Mouse (Mus musculus): ENCODE data around the gene Gm9964. TPM values are rescaled to one million over a fixed set of nuclear protein-coding genes. Genes with fewer than 3 reads are reported as not detected.
A peak's percentile ranks its signal among the peaks of the same experiment; 100 is the strongest.
"Not testable (repeated sequence)": the region's sequence is repeated elsewhere in the genome, so short reads cannot be mapped to it uniquely, and the experiment has no call there.

Gm9964 gene
- polyA plus RNA-seq, 1 experiment from 2014 or later = not detected

DNA sequence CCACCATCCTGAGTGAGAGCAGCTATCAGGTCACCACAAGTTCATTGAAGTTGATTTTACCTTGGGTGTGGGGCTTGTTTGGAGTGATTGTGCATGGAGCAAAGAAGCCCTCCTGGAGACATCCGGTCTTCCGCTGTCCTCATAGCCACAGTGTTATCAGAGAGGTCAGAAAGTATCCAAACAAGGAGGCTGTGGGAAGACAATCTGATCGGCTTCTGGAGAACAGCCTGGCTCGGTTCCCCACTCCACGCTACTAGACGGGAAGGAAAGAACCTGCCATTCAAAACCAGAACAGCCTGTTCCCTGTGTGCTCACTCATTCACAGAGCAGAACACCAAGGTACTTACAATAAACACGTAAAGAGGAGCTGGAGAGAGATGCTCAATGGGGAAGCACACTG lies 23.1 kb upstream of the Gm9964 start:
- Histone ChIP-seq H3K4me1 (replicated peaks) (peaks cover 13% of the 10 kb centered on the region; the same call in 1 of the 2 replicates), H3K27ac (replicated peaks) (no peak overlapping the region), H3K4me3 (no peak overlapping the region), H3K27me3 (no peaks in the 10 kb centered on the region), H3K36me3 (no peaks in the 10 kb centered on the region), H3K4me2 (no peak overlapping the region), H3K9ac (no peak overlapping the region), H3K9me3 (no peaks in the 10 kb centered on the region)
- 93% methylated on average over 7 of the region's 7 CpGs for WGBS
- no peak for ATAC-seq (ENCODE audit: low read depth)

GRCm38 (mm10) chr11:79316807-79317345 lies 20.2 kb upstream of the Gm9964 start:
- WGBS = 75% methylated on average over 8 of the region's 8 CpGs
- H3K4me2 ChIP-seq = no peak overlapping the region

GRCm38 (mm10) chr11:79310467-79310866 lies 13.8 kb upstream of the Gm9964 start:
- H3K9me3 ChIP-seq = no peaks in the 10 kb centered on the region
- H3K4me1 ChIP-seq (replicated peaks) = peaks cover 22% of the 10 kb centered on the region
- 87% methylated on average over 5 of the region's 5 CpGs for WGBS
- H3K4me3 ChIP-seq = no peak overlapping the region
- no peak overlapping the region for H3K9ac ChIP-seq
- H3K36me3 ChIP-seq = no peaks in the 10 kb centered on the region
- ATAC-seq (ENCODE audit: low read depth) = no peak
- no peak overlapping the region for H3K27ac ChIP-seq (replicated peaks)
- H3K4me2 ChIP-seq = no peak overlapping the region
- H3K27me3 ChIP-seq = no peaks in the 10 kb centered on the region

More at GRCm38 (mm10) chr11:79316807-79317345, 20.2 kb upstream of the Gm9964 start:
- Histone ChIP-seq H3K36me3 (no peaks in the 10 kb centered on the region), H3K4me3 (no peak overlapping the region), H3K4me1 (replicated peaks) (peaks cover 13% of the 10 kb centered on the region; the same call in 1 of the 2 replicates), H3K9me3 (no peaks in the 10 kb centered on the region), H3K27me3 (no peaks in the 10 kb centered on the region), H3K27ac (replicated peaks) (no peak overlapping the region), H3K9ac (no peak overlapping the region)
- no peak for ATAC-seq (ENCODE audit: low read depth)

- no peaks in the 10 kb centered on the region for H3K36me3 ChIP-seq
- WGBS = 32% methylated on average over 9 of the region's 9 CpGs
- no peaks in the 10 kb centered on the region for H3K27me3 ChIP-seq
- peaks cover 22% of the 10 kb centered on the region for H3K4me1 ChIP-seq (replicated peaks)
- H3K4me2 ChIP-seq = no peak overlapping the region
- ATAC-seq (ENCODE audit: low read depth) = no peak
- no peak overlapping the region for H3K4me3 ChIP-seq
- peak overlapping the region; percentile 66 for H3K27ac ChIP-seq (replicated peaks)
- H3K9ac ChIP-seq = no peak overlapping the region
- H3K9me3 ChIP-seq = no peaks in the 10 kb centered on the region
Measured at GRCm38 (mm10) chr11:79307560-79308200, 11.0 kb upstream of the Gm9964 start.

GRCm38 (mm10) chr11:79306996-79307395 lies 10.3 kb upstream of the Gm9964 start:
- Histone ChIP-seq H3K27ac (replicated peaks) (peak overlapping the region; percentile 66), H3K9ac (peak overlapping the region; percentile 27; the same call in 1 of the 2 replicates), H3K4me3 (no peak overlapping the region), H3K9me3 (no peaks in the 10 kb centered on the region), H3K4me2 (peak overlapping the region; percentile 3; the same call in 1 of the 2 replicates), H3K27me3 (no peaks in the 10 kb centered on the region), H3K36me3 (no peaks in the 10 kb centered on the region), H3K4me1 (replicated peaks) (peaks cover 22% of the 10 kb centered on the region)
- ATAC-seq (ENCODE audit: low read depth) = peak; percentile 71; the same call in 1 of the 2 replicates
- 3% methylated on average over 10 of the region's 10 CpGs for WGBS

DNA sequence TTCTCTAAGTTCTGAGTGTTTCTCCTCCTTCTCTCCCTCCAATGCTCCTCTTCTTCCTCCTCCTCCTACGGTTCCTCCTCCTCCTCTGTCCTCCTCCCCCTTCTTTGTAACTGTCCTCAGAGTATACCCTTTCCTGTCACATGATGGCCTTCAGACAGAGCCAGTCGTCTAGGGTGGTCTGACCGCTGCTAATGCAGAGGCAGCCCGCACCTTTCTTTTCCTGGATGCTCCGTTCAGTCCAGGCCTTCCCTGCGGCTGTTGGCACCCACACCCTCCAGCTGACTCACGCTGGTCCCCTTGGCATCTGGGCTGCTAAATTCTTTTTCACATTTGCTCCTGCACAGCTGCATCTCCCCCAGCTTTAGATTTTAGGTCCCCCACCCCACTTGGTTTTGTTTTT lies 9.8 kb upstream of the Gm9964 start:
- WGBS = 10% methylated on average over 7 of the region's 7 CpGs
- Histone ChIP-seq H3K4me3 (no peak overlapping the region), H3K27me3 (no peaks in the 10 kb centered on the region), H3K27ac (replicated peaks) (peak overlapping the region; percentile 66), H3K36me3 (no peaks in the 10 kb centered on the region), H3K9ac (no peak overlapping the region), H3K4me2 (peak overlapping the region; percentile 3; the same call in 1 of the 2 replicates), H3K9me3 (no peaks in the 10 kb centered on the region), H3K4me1 (replicated peaks) (peaks cover 22% of the 10 kb centered on the region)
- ATAC-seq (ENCODE audit: low read depth) = no peak

DNA sequence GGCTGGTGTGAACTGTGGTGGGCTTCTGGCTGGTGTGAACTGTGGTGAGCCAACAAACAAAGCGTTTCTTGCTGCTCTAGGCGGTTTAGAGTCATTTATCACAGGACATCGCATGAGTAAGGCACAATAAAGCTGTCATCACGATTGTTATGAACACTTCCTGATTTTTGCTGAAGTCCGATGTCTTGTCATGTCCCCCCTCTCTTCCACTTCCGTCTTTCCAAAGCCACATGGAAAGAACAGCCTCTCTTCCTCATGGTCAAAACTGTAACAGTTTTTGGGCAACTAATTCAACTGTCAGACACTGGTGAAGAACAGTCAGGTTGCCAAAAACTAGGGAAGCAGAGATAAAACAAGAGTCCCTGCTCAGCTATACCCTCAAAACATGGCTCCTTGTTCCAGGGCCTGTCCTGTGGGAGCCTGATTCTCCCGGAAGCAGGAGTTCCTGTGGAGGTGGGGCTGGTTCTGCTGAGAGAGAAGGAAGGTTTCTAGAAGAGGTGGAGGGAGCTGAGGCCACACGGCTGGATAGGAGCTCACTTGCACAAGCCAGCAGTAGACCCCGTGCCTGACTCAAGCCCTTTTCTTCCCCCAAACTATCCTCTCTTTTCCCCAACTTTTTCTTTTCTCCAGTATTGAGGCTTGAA lies 9.1 kb upstream of the Gm9964 start:
- 76% methylated on average over 9 of the region's 9 CpGs for WGBS
- Histone ChIP-seq H3K4me1 (replicated peaks) (peaks cover 22% of the 10 kb centered on the region), H3K27ac (replicated peaks) (peak overlapping the region; percentile 66)

DNA sequence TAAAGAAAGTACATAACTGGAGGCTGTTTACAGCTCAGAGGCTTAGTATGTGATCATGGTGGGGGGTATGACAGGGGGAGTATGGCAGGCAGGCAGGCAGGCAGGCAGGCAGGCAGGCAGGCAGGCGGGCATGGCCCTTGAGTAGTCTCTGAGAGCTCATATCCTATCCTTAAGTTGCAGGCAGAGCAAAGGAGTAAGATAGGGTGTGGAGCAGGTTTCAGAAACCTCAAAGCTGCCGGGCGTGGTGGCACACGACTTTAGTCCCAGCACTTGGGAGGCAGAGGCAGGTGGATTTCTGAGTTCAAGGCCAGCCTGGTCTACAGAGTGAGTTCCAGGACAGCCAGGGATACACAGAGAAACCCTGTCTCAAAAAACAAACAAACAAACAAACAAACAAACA lies 7.5 kb upstream of the Gm9964 start:
- H3K27ac ChIP-seq (replicated peaks); H3K9me3 ChIP-seq; H3K9ac ChIP-seq; H3K4me2 ChIP-seq; H3K27me3 ChIP-seq; ATAC-seq (ENCODE audit: low read depth); H3K4me3 ChIP-seq; H3K36me3 ChIP-seq: not testable (repeated sequence)
- peaks cover 22% of the 10 kb centered on the region for H3K4me1 ChIP-seq (replicated peaks)
- 84% methylated on average over 4 of the region's 4 CpGs for WGBS

More for the DNA sequence above, 9.1 kb upstream of the Gm9964 start:
- Histone ChIP-seq H3K9ac (no peak overlapping the region), H3K27me3 (no peaks in the 10 kb centered on the region), H3K4me2 (no peak overlapping the region), H3K4me3 (no peak overlapping the region), H3K36me3 (no peaks in the 10 kb centered on the region), H3K9me3 (no peaks in the 10 kb centered on the region)
- no peak for ATAC-seq (ENCODE audit: low read depth)

DNA sequence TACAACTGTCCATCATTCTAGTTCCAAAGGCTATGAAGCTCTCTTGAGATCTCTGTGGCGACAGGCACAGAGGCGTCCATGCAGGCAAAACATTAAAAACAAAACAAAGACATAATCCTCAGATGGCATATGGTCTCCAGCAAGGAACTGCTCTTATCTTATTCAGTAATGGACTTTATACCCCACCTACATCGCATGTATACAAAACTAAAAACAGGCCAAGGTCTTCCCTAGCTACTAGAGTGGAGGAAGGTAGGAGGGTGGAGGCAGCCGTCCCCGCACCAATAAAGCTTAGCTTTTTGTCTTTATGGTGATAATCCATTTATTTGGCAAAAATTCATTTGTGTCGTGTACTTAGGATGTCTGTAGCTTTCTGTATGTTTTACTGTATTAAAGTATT lies 6.4 kb upstream of the Gm9964 start:
- no peaks in the 10 kb centered on the region for H3K27me3 ChIP-seq
- H3K4me2 ChIP-seq = no peak overlapping the region
- no peaks in the 10 kb centered on the region for H3K9me3 ChIP-seq
- H3K9ac ChIP-seq = no peak overlapping the region
- ATAC-seq (ENCODE audit: low read depth) = no peak
- no peaks in the 10 kb centered on the region for H3K36me3 ChIP-seq
- H3K4me3 ChIP-seq = no peak overlapping the region
- WGBS = 89% methylated on average over 6 of the region's 6 CpGs
- peaks cover 18% of the 10 kb centered on the region for H3K4me1 ChIP-seq (replicated peaks)
- no peak overlapping the region for H3K27ac ChIP-seq (replicated peaks)

- H3K4me1 ChIP-seq (replicated peaks) = no peaks in the 10 kb centered on the region
- no peak overlapping the region for H3K4me3 ChIP-seq
- no peaks in the 10 kb centered on the region for H3K9me3 ChIP-seq
- H3K27ac ChIP-seq (replicated peaks) = no peak overlapping the region
- no peaks in the 10 kb centered on the region for H3K36me3 ChIP-seq
- no peak for ATAC-seq (ENCODE audit: low read depth)
- 78% methylated on average over 9 of the region's 9 CpGs for WGBS
- H3K9ac ChIP-seq = no peak overlapping the region
- H3K27me3 ChIP-seq = no peaks in the 10 kb centered on the region
- no peak overlapping the region for H3K4me2 ChIP-seq
Measured at GRCm38 (mm10) chr11:79299719-79300431, 3.2 kb upstream of the Gm9964 start.

DNA sequence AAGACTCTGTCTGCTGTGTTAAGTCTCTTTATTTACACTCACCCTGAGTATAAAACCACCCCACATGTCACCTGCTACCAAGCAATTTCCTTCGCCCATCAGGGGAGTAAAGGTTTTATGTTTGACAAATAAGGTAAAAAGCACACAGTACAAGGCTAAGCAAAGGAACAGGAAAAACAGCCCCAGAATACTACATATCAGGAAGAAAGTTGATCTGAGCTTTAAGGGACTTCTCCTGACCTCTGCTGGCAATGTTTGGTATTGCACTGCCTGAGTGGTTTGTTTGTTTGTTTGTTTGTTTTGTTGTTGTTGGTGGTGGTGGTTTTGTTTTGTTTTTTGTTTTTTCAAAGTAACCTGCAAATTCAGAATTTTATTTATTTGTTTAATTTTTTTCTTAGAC lies 539 bp downstream of the Gm9964 start:
- H3K36me3 ChIP-seq = no peaks in the 10 kb centered on the region
- H3K9me3 ChIP-seq = no peaks in the 10 kb centered on the region
- no peaks in the 10 kb centered on the region for H3K27me3 ChIP-seq
- H3K4me2 ChIP-seq = no peak overlapping the region
- H3K4me1 ChIP-seq (replicated peaks) = peaks cover 8% of the 10 kb centered on the region
- no peak overlapping the region for H3K4me3 ChIP-seq
- WGBS = 42% methylated on average over 1 of the region's 1 CpGs
- H3K9ac ChIP-seq = no peak overlapping the region
- no peak for ATAC-seq (ENCODE audit: low read depth)
- no peak overlapping the region for H3K27ac ChIP-seq (replicated peaks)

GRCm38 (mm10) chr11:79293971-79294370 lies 2.7 kb downstream of the Gm9964 start:
- H3K27ac ChIP-seq (replicated peaks) = peak overlapping the region; percentile 82
- H3K4me1 ChIP-seq (replicated peaks) = peaks cover 12% of the 10 kb centered on the region
- no peak overlapping the region for H3K4me3 ChIP-seq
- no peaks in the 10 kb centered on the region for H3K27me3 ChIP-seq
- no peaks in the 10 kb centered on the region for H3K36me3 ChIP-seq
- 10% methylated on average over 1 of the region's 1 CpGs for WGBS
- peak; percentile 79 for ATAC-seq (ENCODE audit: low read depth)
- no peaks in the 10 kb centered on the region for H3K9me3 ChIP-seq
- H3K9ac ChIP-seq = no peak overlapping the region
- H3K4me2 ChIP-seq = no peak overlapping the region
